Mouse (Mus musculus): ENCODE results near the gene Slc1a3.

- TF ChIP-seq CTCF (IDR thresholded peaks at IDR 0.05; ENCODE audit: low read depth) (no peak), EP300 (IDR thresholded peaks at IDR 0.05; ENCODE audit: low read depth) (no peak)
Observed at GRCm38 (mm10) chr15:8659483-8659971, 51.0 kb downstream of the Slc1a3 start.
